Mouse (Mus musculus) liver, adult 2 months (tissue): Measurements from ENCODE around the gene A1bg.

Source experiments
- CTCF ChIP-seq: fragments of 200-500 bp; IDR thresholded peaks from 2 replicates; pipeline ENCODE4 v1.5.1; 2011; ENCODE audit warnings: low read depth, low read length, control low read depth
- POLR2A ChIP-seq: fragments of 200-500 bp; IDR thresholded peaks from 2 replicates; pipeline ENCODE4 v1.6.1; 2011; ENCODE audit warnings: low read length, control low read depth; ENCODE audit not compliant: insufficient read depth; ENCODE audit errors: extremely low read depth

DNA sequence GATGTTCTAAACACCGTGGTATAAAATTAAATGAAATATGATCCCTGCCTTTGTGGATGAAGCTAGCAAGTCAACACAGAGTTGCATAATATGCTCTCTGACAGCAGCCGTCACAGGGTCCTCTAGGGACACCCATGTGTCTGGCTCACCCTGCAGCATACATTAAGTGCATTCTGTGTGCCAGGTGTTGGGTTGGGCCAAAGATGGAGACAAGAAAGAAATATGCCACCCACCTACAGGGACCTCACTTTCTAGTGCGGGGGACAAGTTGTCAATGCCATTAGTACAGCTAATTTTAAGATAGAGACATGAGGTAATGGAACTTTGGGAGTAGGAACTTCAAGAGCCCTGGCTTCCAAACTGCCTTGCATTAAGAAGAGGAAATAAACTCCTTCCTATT, 74.2 kb downstream of the A1bg start:
- TF ChIP-seq CTCF (no peak), POLR2A (no peak)
